Mouse (Mus musculus) lung, postnatal 4 days (tissue): Measurements from ENCODE around the gene Atat1.
A peak's percentile ranks its signal among the peaks of the same experiment; 100 is the strongest.

Source experiments
- DNase-seq, 2 experiments: peaks; one replicate each; pipeline ENCODE4 v3.0.0; 2021

Gene Atat1

DNA sequence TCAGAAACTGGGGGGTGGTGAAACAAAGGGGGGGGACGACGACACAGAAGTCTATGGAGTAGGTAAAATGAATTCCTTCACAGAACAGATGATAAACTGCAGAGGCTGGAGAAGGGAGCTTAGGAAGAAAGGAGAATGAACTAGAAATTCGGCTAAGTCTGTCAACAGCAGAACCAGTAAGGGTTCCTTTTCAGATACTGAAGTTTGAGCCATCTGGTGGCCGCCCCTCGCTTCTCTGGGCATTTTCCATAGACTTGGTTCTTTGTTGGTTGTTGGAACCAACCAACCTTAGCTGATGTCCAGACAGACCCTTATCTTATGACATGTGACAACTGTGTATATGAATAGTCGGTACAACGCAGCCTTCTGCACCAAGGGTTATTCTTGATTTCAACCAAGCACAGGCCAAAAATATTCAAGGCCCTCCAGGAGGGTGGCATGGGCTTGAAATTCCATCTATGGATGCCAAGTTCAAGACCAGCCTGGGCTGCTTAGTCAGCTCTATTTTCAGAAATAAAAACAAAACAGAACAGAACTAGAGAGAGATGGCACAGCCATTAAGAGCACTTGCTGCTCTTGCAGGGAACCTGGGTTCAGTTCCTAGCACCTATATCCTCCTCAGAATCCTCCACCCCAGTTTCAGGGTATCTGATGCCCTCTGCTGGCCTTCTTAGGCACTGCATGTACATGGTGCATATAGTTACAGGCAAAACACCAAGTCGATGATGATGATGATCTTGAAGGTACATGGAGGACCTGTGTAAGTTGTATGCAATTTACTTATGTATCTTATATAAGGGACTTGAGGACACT, 38.8 kb downstream of the Atat1 start:
- DNase-seq = peak in 1 of 2 experiments; percentile 62

- peak; percentile 84 to 90 for DNase-seq
Observed at GRCm38 (mm10) chr17:35870151-35870883, 39.6 kb downstream of the Atat1 start.

DNA sequence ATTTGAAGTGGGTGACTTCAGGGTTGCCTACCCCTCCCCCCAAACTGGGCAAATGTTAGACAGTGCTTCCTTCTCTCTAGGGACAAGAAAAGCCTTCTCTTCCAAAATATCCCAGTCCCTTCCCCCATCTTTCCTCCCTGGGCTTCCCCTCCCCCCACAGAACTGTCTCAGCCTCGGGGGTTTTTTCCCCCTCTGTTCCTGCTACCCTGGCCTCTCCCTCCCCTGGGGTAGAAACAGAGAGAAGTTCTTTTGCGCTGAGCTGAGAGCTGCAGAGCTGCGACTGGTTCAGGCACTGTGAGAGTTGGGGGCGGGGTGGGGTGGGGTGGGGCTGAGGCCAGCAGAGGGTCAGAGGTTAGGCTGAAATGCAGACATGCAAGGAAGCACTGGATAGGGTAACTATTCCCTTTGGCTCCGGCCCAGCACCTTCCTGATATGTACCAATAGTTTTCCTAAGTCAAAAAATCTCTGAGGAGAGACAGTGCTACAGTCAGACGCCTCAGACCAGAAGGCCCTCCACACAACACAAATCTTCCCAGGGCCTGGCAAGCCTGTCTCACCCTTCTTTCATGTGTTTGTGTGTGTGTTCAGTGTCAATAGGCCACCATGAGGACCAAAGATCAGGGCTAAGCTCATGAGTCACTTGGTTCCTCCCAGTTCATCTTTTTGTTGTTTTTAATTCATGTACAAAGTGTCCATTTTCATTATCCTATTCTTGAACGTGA, 40.4 kb downstream of the Atat1 start:
- DNase-seq = peak; percentile 57 to 66

- DNase-seq = no peak
Observed at GRCm38 (mm10) chr17:35868961-35869345, 40.9 kb downstream of the Atat1 start.

- peak; percentile 62 to 69 for DNase-seq
Observed at GRCm38 (mm10) chr17:35868165-35868820, 41.6 kb downstream of the Atat1 start.

DNA sequence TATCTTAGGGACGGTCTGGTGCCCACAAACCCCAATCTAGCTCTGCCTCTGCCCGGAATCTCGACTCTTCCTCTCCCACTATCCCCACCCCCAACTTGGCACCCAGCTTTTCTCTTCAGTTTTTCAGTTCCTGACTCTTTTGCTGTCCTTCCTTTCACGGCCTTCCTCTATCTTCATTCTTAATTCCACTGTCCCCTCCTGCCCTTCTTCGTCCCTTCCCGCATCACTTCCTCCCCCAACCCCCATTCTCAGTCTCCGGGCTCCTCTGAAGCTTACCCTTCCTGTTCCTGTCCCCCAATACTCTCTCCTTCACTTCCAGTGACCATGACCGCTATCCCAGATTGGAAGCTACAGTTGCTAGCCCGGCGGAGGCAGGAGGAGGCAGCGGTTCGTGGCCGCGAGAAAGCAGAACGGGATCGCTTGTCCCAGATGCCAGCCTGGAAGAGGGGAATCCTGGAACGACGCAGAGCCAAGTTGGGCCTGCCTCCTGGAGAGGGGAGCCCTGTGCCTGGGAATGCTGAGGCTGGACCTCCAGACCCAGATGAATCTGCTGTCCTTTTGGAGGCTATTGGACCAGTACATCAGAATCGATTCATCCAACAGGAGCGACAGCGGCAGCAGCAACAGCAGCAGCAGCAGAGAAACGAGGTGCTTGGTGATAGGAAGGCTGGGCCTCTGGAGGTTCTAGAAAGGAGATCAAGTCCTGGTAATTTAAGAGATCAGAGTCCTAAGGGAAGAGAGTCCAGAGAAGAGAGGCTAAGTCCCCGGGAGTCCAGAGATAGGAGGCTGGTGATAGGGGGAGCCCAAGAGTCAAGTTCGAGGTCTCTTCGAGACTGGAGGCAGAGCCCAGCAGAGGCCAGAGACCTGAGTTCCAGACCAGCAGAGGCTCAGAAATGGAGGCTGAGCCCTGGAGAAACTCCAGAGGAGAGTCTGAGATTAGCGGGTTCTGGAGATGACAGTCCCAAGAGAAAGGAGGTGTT, 42.7 kb downstream of the Atat1 start:
- peak; percentile 53 to 71 for DNase-seq

DNA sequence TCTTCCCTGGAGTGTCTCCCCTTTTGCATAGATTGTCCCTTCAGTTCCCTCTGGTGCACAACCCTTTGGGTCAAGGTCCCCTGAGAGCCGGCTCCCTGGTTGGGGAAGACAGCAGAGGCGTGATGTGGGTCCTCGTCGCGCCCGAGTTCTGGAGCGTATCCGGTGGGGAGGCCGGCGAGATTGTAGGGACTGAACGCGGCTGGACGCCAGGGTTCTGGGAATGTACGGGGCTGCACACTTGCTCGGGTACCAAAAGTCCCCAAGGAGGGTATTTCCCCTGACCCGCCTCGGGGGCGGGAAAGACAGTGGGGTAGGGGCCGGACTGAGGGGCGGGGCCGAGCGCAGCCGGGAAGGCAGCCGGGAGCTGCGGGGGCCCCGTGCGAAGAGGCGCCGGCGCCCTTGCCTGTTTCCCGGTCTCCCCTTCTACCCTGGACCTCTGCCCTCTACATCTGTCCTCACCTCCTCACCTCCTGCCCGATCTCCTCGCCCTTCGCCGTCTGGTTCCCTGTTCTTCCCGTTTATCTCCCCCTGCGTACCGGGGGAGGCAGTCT, 43.5 kb downstream of the Atat1 start:
- DNase-seq = peak; percentile 75 to 84

DNA sequence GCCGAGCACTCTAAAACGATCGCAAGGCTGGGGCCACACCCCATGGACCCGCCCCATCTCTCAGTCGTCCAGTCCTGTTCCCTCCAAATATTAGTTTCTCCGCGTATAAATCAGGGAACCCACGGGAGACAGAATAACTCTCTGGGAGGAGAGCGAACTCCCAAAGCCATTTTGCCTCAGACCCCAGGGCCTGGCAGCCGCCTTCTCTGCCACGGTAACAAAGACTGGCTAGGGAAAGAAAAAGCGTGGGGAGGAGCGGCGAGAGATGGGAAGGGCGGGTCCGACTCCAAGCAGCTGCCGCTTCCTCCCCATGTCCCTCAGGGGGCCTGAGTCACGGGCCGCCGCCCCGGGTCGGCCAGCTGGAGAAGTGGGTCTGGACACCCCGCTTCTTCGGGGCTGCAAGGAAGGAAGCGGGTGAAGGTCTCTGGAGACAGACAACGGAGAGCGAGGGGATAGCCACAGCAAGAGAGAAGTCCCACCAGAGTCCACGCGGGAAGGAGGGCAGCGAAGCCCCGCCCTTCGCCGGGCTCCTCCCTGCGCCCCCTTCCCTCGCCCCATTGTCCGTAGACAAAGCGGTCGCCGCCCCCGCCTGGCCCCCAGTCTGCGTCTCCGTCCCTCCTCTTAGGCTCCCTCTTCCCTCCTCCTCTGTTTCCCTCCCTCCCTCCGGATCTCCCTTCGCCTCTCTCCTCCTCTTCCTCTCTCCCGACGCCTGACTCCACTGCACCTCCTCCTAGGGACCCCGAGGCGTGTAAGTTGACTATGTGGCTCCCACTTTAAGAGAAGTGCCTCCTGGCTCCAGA, 44.2 kb downstream of the Atat1 start, which contains the start of gene Ppp1r18:
Gene Ppp1r18 (plus strand): TSS at position 113 of the 800 bp plus-strand sequence.
- DNase-seq = peak; percentile 87 to 92

DNA sequence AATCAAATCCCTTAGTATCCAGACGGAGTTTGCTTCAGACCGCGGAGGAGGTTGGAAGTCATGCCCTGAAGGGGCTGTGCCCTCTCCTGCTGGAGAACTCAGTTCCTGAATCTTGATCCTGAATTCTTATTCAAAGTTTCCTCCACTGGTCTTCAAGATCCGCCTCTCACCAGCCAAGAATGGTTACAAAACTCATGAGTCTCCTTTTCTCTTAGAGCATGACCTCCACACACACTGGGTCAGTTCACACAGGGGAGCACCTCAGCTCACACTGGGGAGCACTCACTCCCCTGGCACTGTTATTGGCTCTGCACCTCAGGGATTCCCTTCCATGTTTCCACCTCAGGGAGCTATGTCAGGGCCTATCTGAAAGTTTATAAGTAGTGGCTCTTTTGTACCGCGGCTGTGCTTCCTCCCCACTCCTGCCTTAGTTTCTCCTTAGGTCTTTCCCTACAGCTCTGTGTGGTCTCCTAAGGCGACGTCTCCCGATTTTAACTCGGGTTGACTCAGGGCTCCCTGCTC, 45.0 kb downstream of the Atat1 start:
- DNase-seq = peak in 1 of 2 experiments; percentile 13

- DNase-seq = peak; percentile 93 to 94
Observed at GRCm38 (mm10) chr17:35861198-35861857, 48.5 kb downstream of the Atat1 start, which contains the start of gene Nrm. Gene Nrm (plus strand): TSS chr17:35861318.

DNA sequence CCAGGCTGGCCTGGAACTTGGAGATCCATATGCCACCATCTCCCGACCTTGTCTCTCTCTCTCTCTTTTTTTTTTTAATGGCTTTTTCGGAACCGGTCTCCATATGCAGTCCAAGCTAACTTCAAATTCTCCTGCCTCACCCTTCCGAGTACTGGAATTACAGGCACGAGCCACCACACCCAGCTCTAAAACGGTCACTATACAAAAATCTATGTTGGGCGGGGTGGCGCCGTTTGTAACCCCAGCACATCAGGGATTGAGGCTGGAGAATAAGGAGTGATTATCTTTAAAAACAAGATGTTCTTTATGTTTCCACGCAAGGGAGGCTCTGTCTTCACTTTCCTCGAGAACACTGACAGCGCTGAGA, 49.1 kb downstream of the Atat1 start:
- no peak for DNase-seq

DNA sequence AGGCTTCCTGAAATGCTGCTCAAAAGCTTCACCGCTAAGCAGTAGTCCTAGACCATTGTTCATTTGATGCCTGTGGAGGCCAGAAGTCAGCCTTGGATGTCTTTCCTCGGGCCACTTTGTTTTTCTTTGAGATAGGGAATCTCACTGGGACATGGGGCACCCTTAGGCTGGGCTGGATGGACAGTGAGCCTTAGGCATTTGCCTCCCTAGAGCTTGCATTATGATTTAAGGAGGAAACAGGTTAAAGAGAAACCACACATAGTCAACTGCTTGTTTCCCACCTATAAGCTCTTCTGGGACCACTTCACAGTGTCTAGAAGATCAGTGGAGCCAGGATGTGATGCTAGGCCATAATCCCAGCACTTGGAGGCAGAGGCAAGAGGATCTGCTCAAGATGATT, 50.0 kb downstream of the Atat1 start:
- DNase-seq = no peak

- DNase-seq = no peak
Observed at GRCm38 (mm10) chr17:35859371-35859770, 50.5 kb downstream of the Atat1 start.

DNA sequence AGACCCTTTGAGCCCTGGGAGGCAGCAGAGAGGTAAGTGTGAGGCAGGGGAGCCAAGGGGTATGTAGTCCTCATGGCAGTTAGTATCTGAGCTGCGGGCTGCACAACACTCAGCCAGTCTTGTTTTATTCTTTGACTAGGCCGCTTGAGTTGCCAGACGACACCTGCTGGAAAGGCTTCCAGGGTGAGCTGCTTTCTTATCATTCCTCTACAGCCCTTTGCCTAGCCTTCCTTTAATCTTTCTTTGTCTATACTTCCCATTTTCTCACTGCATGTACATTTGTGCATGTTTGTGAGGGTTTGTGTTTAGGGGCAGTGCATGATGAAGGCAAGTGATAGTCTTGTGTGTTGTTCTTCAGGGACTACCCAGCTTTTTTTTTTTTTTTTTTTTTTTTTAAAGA, 58.9 kb downstream of the Atat1 start:
- no peak for DNase-seq

DNA sequence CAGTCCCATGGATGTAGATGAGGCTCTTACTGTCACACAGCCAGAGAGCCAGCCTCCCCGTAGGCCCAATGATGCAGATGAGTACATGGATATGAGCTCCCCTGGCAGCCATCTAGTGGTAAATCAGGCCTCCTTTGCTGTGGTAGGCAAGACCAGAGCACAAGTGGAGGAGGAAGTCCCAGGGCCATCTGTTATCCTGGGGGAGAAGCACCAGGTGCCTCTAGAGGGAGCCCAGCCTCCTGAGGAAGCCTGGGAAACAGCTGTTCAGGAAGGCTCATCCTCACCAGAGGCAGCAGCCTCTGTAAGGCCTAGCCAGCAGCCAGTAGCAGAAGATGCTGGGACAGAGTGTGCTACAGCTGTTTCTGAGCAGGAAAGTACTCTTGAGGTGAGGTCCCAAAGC, 61.8 kb downstream of the Atat1 start:
- DNase-seq = no peak
